Mouse (Mus musculus) stomach, postnatal 0 days (tissue): ENCODE measurements around the gene Wdr48. TPM values are rescaled to one million over a fixed set of nuclear protein-coding genes. Genes with fewer than 3 reads are reported as not detected.
A peak's percentile ranks its signal among the peaks of the same experiment; 100 is the strongest.

Source experiments
- ATAC-seq: fragments of 200-750 bp; cut with Nextera tagmentation; 2 replicates; pipeline ENCODE4 v1.8.0; 2017; ENCODE audit not compliant: low FRiP score, low TSS enrichment
- DNase-seq: peaks from one replicate; pipeline ENCODE4 v3.0.0-alpha.2; 2016; ENCODE audit warnings: low spot score
- H3K27ac ChIP-seq: fragments of 300-500 bp; sonication (generic); replicated peaks from 2 replicates; pipeline ENCODE4 v1.5.1; 2014; ENCODE audit warnings: mild to moderate bottlenecking, control low read depth
- H3K27me3 ChIP-seq: fragments of 300-500 bp; sonication (generic); 2 replicates; pipeline ENCODE4 v1.6.1; 2014; ENCODE audit warnings: low read length; ENCODE audit not compliant: control insufficient read depth, insufficient read depth
- H3K36me3 ChIP-seq: fragments of 300-500 bp; sonication (generic); 2 replicates; pipeline ENCODE4 v1.6.1; 2014; ENCODE audit warnings: low read length, mixed read lengths; ENCODE audit not compliant: control insufficient read depth, insufficient read depth
- H3K4me1 ChIP-seq: fragments of 300-500 bp; sonication (generic); replicated peaks from 2 replicates; pipeline ENCODE4 v1.6.1; 2014; ENCODE audit warnings: antibody characterized with exemption; ENCODE audit not compliant: control insufficient read depth, insufficient read depth
- H3K4me2 ChIP-seq: fragments of 300-500 bp; sonication (generic); replicated peaks from 2 replicates; pipeline ENCODE4 v1.6.1; 2014; ENCODE audit warnings: low read depth, mild to moderate bottlenecking, control low read depth, moderate library complexity
- H3K4me3 ChIP-seq: fragments of 300-500 bp; sonication (generic); 2 replicates; pipeline ENCODE4 v1.5.1; 2014; ENCODE audit warnings: low read depth, low read length, control low read depth
- H3K9ac ChIP-seq: fragments of 300-500 bp; sonication (generic); 2 replicates; pipeline ENCODE4 v1.6.1; 2014; ENCODE audit warnings: mild to moderate bottlenecking, low read length, control low read depth, mixed read lengths
- H3K9me3 ChIP-seq: fragments of 300-500 bp; sonication (generic); 2 replicates; pipeline ENCODE4 v1.6.1; 2016; ENCODE audit warnings: low read length; ENCODE audit not compliant: control insufficient read depth
- CTCF ChIP-seq: IDR thresholded peaks from 2 replicates; pipeline ENCODE4 v1.5.1; 2016; ENCODE audit warnings: antibody characterized with exemption, low read depth, mild to moderate bottlenecking, moderate library complexity
- EP300 ChIP-seq: optimal IDR thresholded peaks from 2 replicates; pipeline ENCODE3; 2016; ENCODE audit warnings: antibody characterized with exemption
- WGBS: fragments of 180-500 bp; shearing (Covaris S2); extraction: QIAGEN DNeasy Blood & Tissue Kit; methylation state at CpG from one replicate; pipeline ENCODE4 v1.1.7; 2014; 5-methylcytosine and 5-hydroxymethylcytosine counted together
- polyA plus RNA-seq: library from polyadenylated mRNA; unstranded; fragments of >200 nt; fragmentation: Nextera tagmentation; extraction: Ambion mirVana; gene quantifications from 2 replicates; pipeline ENCODE4 v1.2.1, GENCODE M21; 2015

Gene Wdr48
- polyA plus RNA-seq, 1 experiment from 2014 or later, result 17.2 TPM

DNA sequence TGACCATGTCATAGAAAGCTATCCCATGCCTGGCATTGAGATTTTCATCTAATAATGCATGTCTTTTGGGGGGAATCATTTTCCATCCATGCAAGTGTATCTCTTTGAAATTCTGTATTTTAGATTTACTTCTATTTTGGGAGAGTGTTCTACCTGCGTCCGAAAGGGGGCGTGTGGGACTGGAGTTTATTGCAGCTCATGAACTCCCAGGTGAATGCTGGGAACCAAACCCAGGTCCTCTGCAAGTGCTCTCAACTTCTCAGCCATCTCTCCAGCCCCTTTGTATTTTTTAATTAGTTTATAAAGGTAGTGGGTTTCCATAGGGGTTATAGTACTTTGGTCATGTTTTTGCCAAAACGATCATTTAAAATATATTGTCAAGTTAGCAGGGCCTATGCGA lies 797 bp upstream of the Wdr48 start:
- H3K9ac ChIP-seq, result peak overlapping the region; percentile 86; the same call in 1 of the 2 replicates
- H3K9me3 ChIP-seq, result no peaks in the 10 kb centered on the region
- ATAC-seq (no peak), DNase-seq (no peak)
- no peak overlapping the region for H3K4me3 ChIP-seq
- no peaks in the 10 kb centered on the region for H3K27me3 ChIP-seq
- WGBS, result 76% methylated on average over 5 of the region's 5 CpGs
- no peaks in the 10 kb centered on the region for H3K36me3 ChIP-seq
- H3K27ac ChIP-seq, result no peak overlapping the region
- peaks cover 4% of the 10 kb centered on the region; the same call in 1 of the 2 replicates for H3K4me1 ChIP-seq
- TF ChIP-seq EP300 (no peak), CTCF (no peak)
- H3K4me2 ChIP-seq, result no peak overlapping the region

DNA sequence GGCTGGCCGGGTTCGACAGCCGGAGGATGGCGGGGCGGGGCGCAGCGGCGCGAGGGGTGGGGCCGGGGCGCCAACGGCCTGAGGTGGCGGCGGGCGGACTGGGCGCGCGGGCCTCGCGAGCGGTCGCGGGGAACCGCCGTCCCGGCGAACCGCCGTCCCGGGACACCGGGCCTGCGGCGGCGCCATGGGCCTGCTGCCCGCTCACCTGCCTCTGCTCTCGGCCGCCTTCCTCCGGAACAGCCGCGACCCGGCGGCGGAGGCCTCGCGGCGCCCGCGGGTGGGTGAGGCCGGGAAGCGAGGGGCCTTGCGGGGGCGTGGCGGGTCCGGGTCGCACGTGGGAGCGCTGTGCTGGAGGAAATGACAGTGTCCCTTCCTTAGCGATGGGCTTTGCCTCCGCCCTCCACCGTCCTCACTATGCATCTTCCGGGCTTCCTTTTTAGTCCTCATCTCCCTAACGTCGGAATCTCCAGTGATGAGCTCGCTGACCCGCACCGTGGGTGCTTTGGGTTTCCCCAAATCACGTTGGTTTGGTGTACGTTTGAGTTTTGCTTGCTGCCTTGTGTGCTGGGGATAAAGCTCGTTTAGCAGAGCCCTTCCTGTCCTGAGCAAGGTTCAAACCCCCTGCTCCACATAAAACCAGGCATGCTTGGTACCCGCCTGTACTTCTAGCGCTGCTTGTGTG lies 503 bp downstream of the Wdr48 start:
- peak overlapping the region; percentile 86 for H3K9ac ChIP-seq
- H3K4me1 ChIP-seq, result peaks cover 4% of the 10 kb centered on the region; the same call in 1 of the 2 replicates
- H3K27me3 ChIP-seq, result no peaks in the 10 kb centered on the region
- peak; percentile 80 for ATAC-seq
- TF ChIP-seq CTCF (no peak), EP300 (no peak)
- no peaks in the 10 kb centered on the region for H3K9me3 ChIP-seq
- under 1% methylated on average over 34 of the region's 71 CpGs for WGBS
- no peaks in the 10 kb centered on the region for H3K36me3 ChIP-seq
- DNase-seq, result no peak
- peak overlapping the region; percentile 94 for H3K4me3 ChIP-seq
- peak overlapping the region; percentile 86 for H3K27ac ChIP-seq
- peak overlapping the region; percentile 83 for H3K4me2 ChIP-seq

DNA sequence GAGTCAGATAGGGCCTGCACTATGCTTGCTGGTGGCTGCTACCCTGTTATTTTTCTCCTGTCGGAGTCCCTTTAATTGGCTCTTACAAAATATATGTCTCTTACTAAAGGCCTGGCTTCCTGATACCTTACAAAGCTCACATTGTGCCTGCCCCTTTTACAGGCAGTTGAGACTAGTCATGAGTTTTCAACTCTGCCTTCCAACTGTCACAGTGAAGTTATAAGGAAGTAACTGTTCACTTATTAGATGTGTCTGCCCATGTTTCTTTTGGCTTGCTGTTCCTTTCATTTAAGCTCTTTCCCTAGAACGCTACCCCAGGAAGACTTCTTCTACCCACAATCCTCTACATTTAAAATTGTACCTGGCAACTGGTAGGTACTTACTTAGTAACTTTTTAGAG lies 4.8 kb downstream of the Wdr48 start:
- H3K27ac ChIP-seq, result no peak overlapping the region
- peaks cover 4% of the 10 kb centered on the region; the same call in 1 of the 2 replicates for H3K4me1 ChIP-seq
- peaks cover 3% of the 10 kb centered on the region for H3K36me3 ChIP-seq
- H3K4me3 ChIP-seq, result no peak overlapping the region
- WGBS, result 93% methylated on average over 2 of the region's 2 CpGs
- no peaks in the 10 kb centered on the region for H3K27me3 ChIP-seq
- ATAC-seq, result no peak
- H3K9me3 ChIP-seq, result no peaks in the 10 kb centered on the region
- no peak overlapping the region for H3K9ac ChIP-seq
- no peak for DNase-seq
- H3K4me2 ChIP-seq, result no peak overlapping the region
- no peak for TF ChIP-seq EP300
- no peak for TF ChIP-seq CTCF

DNA sequence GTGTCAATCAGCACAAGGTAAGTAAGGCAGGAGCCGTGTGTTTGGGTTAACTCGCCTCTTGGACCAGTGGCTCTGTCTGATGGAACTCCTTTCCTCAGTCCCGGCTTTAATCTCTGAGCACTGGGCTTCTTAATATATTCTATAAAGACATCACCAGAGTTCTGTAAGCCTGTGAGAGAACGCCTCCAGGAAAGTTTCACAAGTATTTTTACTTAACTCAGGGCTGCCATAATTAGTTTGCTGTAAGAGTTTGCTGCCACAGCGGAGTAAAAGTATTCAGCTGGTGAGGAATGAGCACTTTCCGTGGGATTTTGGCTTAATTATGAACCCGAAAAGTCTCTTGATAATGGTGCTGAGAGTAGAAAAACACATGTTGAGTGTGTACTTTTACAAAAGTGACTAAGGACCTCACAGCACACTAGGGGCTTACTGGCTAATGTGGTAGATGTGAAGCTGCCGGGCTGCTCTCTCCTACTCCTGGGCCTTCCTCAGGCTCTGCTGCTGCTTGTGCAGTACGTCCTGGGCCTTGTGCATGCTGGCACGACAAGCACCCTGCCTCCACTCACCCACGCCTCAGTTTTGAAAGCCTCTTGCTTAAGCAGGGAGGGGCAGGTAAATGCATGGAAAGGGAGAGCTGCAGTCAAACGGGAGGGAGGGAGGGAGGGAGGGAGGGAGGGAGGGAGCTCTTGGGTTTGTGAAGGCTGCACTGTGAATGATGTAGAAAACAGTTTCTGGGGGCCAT lies 7.9 kb downstream of the Wdr48 start:
- 84% methylated on average over 11 of the region's 12 CpGs for WGBS
- Histone ChIP-seq H3K27ac (no peak overlapping the region), H3K4me2 (no peak overlapping the region), H3K9ac (no peak overlapping the region), H3K9me3 (no peaks in the 10 kb centered on the region), H3K36me3 (peaks cover 25% of the 10 kb centered on the region), H3K27me3 (no peaks in the 10 kb centered on the region), H3K4me3 (no peak overlapping the region), H3K4me1 (no peaks in the 10 kb centered on the region)
- no peak for DNase-seq
- TF ChIP-seq CTCF (no peak), EP300 (no peak)
- ATAC-seq, result no peak

DNA sequence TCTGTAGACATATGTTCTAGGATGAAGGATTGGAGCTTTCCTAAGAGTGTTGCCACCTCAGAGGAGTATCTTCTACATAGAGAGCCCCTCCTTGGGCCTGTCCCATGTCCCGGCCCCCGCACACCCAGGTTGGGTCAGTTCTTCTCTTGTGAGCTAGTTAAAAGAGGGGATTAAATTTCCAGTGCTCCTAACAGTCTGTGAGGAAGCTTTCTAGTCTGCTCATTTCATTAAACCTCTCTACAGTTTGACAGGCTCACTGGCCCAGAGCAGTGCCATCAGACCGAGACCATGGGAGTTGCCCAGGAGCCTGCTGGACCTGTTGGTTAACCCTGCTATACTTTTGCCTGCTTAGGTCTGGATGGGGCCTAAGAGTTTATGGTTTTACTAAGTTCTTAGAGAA lies 14.0 kb downstream of the Wdr48 start:
- no peak for ATAC-seq
- H3K4me2 ChIP-seq, result no peak overlapping the region
- no peaks in the 10 kb centered on the region for H3K9me3 ChIP-seq
- H3K9ac ChIP-seq, result no peak overlapping the region
- H3K4me1 ChIP-seq, result no peaks in the 10 kb centered on the region
- H3K27me3 ChIP-seq, result no peaks in the 10 kb centered on the region
- peaks cover 54% of the 10 kb centered on the region for H3K36me3 ChIP-seq
- no peak overlapping the region for H3K27ac ChIP-seq
- no peak overlapping the region for H3K4me3 ChIP-seq
- 94% methylated on average over 3 of the region's 3 CpGs for WGBS
- DNase-seq, result no peak
- no peak for TF ChIP-seq CTCF
- no peak for TF ChIP-seq EP300

DNA sequence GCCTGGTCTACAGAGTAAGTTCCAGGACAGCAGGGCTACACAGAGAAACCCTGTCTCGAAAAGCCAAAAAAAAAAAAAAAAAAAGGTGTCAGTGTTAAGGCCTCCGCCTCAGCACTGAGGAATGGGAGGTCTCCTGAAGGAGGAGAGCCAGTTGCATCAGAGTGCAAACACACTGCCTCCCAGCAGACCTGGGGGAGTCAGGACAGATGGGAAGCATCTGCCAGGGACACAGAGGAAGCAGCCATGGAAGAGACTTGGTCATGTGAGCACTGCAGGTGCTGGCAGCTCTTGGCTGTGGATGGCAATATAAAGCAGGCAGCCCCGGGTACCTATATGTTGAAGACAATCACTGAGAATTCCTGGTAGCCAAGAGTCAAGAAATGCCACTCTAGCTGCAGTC lies 15.3 kb downstream of the Wdr48 start:
- no peaks in the 10 kb centered on the region for H3K9me3 ChIP-seq
- 86% methylated on average over 3 of the region's 3 CpGs for WGBS
- ATAC-seq (no peak), DNase-seq (no peak)
- TF ChIP-seq EP300 (no peak), CTCF (no peak)
- H3K4me2 ChIP-seq, result no peak overlapping the region
- no peaks in the 10 kb centered on the region for H3K4me1 ChIP-seq
- H3K27ac ChIP-seq, result no peak overlapping the region
- H3K9ac ChIP-seq, result no peak overlapping the region
- peaks cover 57% of the 10 kb centered on the region for H3K36me3 ChIP-seq
- H3K27me3 ChIP-seq, result no peaks in the 10 kb centered on the region
- H3K4me3 ChIP-seq, result no peak overlapping the region
